Mouse (Mus musculus) kidney, postnatal 4 days (tissue): Measurements from ENCODE around the gene Gpat2.
A peak's percentile ranks its signal among the peaks of the same experiment; 100 is the strongest.

Experiments
- DNase-seq, 2 experiments: peaks; one replicate each; pipeline ENCODE4 v3.0.0; 2021; ENCODE audit warnings: mixed read lengths in 2 of 2

The Gpat2 gene

DNA sequence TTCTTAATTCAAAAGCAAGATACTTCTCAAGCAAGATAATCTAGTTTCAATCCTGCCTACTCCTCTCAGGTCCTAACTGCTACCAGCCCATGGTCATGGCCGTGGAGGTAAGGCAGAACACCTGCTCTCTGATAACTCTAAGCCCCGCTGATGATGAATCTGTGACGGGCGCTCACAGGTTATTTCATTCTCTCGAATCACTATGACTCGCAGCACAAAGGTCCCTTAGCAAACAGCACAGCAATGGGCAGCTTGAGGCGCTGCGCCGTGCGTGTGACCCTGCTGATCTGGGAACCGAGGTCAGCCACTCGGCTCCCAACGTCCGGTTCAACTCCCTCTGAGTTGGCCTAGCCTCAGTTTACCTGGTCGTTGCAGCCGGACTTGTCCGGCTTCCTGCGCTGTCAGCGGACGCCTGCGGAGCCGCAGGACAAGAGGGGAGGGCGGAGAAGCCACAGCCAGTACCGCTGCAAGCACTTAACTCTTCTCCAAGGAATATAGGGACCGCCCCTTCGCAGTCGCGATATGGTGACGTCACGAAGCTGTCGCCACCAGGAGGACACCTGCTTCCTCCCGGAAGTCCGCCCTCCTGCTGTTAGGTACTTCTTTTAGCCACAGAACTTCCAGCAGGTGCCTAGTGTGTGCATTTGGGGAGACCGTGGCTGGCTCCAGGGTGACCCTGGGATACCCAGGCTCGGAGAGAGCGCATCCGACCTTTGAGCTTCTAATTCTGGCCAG lies 19.2 kb downstream of the Gpat2 start, which contains the start of gene Fahd2a:
TSS of gene Fahd2a (minus strand) at position 511 of the 735 bp plus-strand sequence.
- peak; percentile 94 for DNase-seq

DNA sequence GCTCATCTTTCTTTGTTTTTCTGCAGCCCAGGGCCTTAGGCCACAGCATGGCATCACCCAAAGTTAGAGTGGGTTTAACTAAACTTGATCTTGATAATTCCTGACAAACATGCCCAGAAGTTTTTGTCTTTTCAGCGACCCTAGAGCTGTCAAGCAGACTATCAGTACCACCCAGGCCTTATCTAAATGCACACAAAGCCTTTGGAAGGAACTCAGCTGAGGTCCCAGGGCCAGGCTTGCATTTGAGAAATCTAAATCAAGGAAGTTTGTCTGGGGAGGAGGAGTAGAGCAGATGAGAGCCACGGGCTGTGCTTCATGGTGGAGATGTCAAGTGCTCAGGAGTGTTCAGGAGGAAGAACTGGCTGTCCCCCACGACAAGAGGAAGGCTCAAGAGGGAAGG lies 21.8 kb downstream of the Gpat2 start:
- DNase-seq: no peak

DNA sequence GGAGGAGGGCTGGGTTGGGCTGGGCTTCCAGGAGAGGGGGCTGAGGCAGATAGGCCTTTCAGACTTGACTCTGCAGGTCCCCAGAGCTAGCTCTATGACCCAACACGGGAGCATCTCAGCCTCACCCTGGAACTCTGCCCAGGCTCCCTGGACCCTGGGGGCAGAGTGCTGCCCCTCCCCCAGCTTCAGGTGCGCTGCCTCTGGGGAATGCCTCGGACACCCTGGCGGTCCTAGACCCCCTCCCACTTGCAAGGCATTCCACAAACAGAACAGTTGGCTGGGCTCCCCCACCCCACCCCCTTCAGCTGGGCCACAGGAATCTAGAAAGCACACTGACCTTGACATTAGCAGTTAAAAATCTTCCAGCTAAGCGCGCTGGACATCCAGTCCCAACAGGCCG lies 24.7 kb downstream of the Gpat2 start:
- peak; percentile 66 to 82 for DNase-seq

DNA sequence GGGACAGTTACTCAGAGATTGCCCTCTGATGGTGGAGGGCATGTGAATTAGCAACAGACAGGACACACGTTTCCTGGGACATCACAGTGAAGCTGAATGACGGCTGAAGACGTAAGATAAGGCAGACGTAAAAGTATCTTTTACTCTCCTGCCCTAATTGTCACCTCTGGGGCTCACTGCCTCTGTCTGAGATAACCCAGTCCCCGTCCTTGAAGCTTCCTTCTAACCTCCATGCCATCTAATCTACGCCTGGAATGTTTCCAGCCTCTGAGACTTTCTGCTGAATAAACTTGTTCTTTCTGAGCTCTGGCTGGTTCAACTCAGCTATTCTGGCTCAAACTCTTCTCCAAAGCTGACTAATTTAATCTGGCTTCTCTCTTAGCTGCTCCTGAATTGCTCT lies 26.7 kb downstream of the Gpat2 start:
- DNase-seq: no peak

DNA sequence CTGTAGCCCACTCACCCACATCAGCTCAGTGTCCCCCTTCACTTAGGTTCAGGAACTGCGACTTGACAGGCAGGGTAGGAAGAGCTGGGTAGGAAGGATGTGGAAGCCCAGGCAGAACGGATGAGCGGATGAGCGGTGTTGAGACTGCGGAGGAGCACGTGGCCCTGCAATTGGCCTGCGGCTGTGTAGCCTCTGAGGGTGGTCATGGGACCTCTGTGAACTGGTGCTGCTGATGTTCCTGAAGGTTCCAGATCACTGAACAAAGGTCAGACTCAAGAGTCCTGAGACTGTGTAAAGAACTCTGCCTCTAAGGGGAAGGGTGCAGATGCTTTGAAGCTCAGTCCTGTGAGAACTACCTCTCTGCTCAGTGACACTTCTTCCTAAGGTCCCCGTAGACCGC lies 28.1 kb downstream of the Gpat2 start:
- no peak for DNase-seq

DNA sequence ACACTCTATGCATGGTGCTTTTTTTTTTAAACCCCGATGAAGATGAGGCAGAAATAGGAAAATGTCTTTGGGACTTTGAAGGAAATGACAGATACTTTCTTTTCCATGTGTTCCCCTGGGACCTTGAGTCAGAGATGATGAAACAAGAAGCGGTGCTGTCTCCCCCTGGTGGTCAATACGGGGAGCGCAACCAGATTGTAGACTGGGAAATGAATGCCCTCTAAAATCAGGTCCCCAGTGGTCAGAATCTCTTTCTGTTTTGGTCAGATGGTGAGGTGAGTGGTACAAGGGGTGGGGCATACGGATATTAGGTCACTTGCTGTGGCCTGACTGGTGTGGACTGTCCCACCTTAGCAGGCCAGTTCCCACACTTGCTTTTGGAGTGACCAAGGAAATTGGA lies 28.8 kb downstream of the Gpat2 start:
- peak; percentile 87 to 90 for DNase-seq

DNA sequence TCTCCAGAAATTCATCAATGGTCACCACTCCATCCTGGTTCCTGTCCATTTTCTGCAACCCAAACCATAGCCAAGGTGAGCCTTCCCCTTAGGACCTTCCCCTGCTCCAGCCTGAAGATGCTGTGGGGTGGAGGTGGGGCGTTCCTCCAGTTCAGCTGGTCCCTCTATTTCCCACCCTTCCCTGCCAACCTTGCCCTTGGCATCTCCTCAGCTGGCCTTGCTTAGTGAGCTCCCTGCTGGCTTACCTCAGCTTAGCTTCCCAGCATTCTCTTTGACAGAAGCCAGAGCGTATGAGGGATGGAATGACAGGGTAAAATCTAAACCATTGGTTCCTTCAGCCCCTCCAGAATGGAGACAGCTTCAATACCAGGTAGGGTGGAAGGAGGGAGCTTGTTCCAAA lies 34.3 kb downstream of the Gpat2 start:
- DNase-seq: no peak

DNA sequence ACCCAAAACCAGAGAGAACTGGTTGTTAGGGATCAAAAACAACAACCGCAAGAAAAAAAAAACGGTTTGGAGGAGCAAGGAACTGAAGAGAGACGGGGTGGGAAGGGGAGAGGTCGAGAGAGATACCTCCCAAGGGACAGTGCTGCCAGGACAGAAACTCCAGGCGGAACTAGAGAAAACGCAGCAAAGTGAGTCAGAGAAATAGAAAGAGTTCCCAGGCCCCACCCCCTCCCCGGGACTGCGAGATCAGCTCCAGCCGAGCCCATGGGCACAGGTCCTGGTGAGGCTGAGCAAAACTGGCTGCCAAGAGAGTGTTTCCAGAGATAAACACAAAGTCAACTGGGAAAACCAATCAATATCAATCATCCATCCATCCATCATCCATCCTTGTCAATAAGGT lies 36.4 kb downstream of the Gpat2 start:
- no peak for DNase-seq

DNA sequence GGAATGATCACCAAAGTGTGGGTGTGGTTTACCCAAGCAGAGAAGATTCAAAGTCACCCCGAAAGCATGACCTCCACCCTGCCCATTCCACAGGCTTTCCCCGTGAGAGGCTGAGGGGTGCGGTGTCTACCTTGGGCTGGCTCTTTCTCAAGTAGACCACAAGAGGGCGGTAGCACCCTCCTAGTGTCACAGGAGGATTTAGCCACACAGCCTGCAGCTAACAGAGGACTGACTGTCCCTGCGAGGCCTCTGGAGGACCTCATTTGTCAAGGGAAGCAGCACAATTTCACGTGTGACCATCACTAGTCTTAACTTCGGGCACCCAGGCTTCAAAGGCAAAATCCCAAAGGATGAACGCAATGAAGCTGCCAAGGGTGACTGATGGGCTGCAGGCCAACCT lies 37.3 kb downstream of the Gpat2 start:
- DNase-seq: peak; percentile 70 to 79

DNA sequence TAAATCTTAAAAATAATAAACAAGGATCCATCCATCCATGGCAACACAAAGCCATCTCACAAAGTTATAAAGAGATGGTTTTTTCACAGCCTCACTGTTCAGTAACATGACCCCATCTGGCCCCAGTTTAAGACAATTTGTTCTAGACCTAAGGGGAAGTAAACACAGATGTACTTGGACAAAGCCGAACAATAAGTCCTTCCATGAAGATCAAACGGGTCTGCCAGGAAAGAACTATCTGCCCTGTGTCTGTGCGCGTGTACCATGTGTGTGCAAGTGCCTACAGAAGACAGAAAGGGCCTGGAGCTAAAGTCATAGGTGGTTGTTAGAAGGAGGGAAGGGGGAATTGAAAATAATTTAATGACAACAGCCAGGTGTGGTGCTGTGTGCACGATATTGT lies 45.2 kb downstream of the Gpat2 start:
- DNase-seq: no peak

DNA sequence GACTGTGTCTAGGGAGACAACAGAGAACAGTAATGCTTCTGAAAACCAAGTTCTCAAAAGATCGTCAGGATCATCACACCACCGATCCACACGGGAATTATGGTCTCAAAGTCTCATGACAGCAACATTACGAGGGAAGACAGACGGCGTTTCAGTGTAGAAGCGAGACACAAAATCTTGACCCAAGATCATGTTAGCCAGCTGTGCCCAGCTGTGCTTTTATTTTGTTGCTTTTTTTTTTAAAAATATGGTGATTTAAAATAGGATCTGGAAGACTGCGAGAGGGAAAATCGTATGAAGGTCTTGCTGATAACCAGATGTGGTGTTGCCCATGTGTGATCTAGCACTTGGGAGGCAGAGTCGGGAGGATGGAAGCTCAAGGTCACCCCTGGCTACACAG lies 45.7 kb downstream of the Gpat2 start:
- peak; percentile 34 to 54 for DNase-seq

DNA sequence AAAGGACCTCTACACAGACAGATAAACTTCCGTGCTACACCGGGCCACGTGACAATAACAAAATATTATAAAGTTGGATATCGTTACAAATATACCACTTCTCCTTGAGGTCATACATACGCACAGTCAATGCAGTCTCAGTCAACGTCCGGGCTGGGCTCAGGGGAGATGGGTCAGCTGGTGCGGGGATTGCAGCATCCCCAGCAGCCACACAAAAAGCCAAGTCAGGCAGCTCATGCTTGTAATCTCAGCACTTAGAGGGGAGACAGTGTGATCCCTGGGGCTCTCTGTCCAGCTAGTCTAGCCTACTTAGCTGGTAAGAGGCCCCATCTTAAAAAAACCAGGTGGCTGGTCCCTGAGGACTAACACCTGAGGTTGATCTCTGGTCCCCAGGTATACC lies 46.3 kb downstream of the Gpat2 start:
- no peak for DNase-seq

DNA sequence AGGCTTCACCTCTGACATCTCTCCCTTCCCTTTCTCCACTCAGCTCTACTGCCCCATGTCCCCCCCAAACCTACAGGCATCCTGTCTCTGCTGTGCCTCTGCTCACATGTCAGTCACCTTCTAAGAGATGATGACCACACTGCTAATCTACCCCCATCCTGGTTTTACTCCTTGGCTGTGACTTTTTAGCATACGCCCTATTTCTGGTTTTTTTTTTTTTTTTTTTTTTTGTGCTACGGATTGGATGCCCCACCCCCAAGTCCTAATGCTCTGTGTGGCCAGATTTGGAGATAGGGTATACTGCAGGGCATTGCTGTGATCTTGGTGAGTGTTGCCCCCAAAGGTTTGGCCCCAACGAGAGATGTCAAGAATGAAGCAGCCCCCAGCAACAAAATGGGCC lies 47.3 kb downstream of the Gpat2 start:
- DNase-seq: no peak

DNA sequence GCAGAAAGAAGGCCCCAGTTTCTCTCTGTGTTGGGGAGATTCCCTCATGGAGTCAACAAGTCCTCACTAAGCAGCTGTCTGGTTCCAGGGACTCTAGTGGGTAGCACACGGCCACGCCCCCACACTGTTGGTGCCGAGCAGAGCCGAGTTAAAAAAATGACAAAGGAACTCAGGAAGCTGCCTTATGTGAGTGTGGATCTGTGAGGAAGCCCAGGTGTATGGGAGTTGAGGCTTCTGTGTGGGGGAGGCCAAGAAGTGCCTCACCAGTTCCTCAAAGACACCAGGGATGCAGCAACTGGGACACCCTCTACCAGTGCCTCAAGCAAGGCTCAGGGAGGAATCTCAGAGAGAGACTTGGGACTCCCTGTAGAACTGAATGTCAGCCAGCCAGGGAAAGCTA lies 54.2 kb downstream of the Gpat2 start:
- DNase-seq: no peak

DNA sequence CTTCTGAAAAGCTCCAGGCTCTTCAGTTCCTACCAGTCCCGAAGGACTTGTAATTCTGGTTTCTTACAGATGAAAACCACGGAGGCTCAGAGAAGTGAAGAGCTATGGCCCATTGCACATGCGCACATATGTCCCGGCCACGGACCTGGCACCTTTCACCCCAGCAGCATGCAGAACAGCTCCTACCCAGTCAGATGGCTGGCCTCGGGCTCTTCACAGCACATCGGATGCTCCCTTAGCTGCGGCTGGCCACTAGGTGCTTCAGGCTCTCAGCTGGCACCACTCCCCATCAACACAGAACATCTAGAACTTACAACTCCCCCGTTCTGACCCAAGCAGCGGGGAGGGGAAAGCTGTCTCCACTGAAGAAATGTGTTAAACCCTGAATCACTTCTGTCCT lies 54.8 kb downstream of the Gpat2 start:
- no peak for DNase-seq

DNA sequence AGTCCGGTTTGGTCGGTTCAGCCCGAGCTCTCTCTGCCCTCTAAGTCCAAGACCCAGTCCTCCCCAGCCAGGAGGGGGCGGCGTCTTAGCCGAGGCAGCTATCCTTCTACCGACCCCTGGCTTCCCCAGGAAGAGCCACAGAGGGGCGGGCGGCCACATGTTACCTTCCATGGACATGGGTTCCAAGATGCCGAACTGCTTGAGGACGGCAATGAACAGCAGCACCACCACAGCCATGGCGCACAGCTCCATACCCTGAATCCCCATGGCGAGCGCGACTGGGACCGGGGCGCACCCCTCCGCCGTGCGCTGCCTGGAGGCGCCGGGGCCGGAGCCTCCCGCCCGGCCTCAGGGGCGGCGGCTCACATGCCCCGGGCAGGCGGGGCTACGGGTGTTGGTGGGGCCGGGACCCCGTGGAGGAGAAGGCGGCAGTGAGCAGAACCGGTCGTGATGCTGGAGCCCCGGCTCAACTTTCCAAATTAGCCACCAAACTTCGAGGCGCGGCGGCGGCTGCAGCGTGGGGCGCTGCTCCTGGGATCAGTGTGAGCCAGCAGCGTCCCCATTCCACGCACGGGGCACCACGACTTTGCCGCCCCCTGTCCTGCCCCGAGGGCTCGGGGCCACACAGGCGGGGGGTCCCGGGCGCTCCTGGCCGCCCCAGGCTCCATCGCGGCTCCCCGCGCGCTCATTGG lies 57.0 kb downstream of the Gpat2 start:
- DNase-seq: peak; percentile 41 to 58

DNA sequence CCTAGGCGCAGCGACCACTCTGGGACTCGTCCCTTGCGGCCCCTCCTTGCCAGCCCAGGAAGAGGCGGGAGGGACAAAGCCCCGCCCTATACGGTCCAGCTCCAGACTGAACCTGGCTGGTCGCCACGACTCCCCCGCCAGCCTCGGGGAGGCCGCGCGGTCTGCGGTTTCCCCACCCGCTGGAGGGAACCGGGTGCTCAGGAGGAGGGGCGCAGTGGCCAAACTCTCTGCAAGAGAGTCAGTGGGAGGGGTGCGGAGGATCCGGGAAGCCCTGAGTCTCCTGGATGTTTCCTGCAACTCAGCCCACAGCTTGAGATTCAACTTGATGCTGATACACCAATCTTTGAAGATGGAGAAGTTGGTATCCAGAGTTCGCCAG lies 57.5 kb downstream of the Gpat2 start:
- DNase-seq: peak; percentile 85 to 90

DNA sequence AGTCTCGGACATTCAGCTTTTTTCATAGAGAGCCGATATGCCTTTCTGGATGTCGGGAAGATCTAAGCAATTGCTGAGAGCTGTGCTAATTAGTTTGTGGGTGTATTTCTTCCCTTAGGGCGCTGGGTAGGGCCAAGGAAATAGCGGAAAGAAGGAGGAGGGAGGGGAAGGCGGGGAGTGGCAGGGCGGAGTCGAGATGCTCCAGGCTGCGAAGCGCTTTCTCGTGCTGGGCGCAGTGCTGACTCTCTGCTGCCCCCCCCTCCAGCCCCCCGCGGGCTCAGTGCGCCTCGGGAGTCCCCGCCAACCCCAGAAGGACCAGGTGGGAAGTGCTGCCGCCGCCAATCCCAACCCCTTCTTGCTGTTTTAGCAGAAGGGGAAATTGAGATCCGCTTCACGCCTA lies 58.0 kb downstream of the Gpat2 start:
- peak; percentile 47 to 64 for DNase-seq

DNA sequence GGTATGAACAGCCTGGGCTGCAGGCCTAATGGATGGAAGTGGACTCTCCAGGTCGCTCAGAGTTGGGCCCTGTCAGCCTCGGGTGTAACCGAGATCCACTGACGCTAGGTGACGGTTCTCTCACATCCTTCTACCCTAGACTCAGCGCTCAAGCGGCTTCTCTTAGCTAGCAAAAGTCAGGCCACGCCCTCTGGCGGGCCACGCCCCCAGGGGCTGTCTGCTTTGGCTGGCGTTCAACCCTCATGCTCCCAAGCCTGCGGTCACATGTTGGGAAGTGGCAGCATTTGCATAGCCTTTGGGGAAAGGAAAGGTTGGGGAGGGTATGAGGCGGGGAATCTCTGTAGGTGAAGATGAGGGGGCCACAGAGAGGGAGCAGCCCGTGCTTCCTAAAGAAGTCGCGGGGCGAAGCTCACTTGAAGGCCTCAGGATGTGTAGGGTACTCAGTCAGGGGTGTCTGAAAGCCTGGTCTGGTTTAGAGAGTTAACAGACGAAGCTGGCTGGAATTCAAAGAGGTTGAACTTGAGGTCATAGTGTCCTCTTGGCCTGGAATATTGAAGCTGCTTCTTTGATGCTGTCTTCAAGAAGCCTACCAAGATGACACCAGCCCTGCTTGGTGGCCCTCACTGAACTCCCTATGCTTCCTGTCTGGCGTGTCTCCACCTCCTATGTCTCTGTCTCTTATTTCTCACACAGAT lies 59.6 kb downstream of the Gpat2 start:
- peak; percentile 85 to 90 for DNase-seq
